Mouse (Mus musculus) gastrocnemius, postnatal 14 days (tissue): ENCODE measurements at regions not wholly inside any gene's neighbourhood (a gene's known extent, or its start where the extent isn't known, plus 50 kb on each side); places are given as distances from the start of the nearest gene placed in this dataset.
"Not testable (repeated sequence)": the region's sequence is repeated elsewhere in the genome, so short reads cannot be mapped to it uniquely, and the experiment has no call there.

Source experiments
- DNase-seq: peaks from one replicate; pipeline ENCODE4 v3.0.0; 2021; ENCODE audit warnings: mixed read lengths
- intact Hi-C: fragments of 180-260 bp; cut with DNase I; formaldehyde crosslinking; loops from one replicate; pipeline ENCODE4 v1.15.1; 2025; ENCODE audit warnings: low total_unique reads

DNA sequence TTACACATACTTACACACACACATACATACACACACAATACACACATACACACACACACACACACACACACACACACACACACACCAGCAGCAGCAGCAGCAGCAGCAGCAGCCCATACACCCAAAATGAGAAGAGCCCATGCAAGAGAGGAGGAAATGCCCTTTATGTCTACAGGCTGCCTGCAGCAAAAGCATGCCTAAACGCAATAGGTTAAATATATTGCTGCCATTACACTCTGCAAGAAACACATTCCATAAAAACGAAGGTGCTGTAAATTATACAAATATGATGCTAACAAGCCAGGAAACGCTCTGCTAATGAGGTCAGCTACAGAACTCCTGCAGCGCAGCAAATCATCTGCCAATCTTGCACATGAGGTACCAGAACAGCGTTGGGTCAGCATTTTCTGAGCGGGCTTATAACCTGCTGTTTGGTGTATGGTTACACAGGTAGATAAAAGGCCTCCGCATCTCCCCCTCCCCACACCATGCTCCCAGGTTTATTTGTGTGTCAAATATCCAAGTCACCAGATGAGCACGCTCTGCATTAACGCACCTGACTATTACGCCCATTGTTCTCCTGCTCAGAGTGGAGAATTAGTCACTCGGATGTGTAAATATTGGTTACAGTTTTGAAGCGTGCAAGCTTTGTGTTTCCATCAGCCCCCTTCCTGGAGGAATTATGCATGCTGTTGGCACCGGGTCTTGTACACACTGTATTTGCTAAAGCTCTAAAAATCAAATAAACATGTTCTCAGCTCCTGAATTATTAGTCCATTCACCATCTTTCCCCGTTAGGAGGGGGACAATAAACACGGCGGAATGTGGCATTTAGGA, 214.0 kb upstream of the Zfp703 start:
- intact Hi-C loops: no loop called here
- no peak for DNase-seq

DNA sequence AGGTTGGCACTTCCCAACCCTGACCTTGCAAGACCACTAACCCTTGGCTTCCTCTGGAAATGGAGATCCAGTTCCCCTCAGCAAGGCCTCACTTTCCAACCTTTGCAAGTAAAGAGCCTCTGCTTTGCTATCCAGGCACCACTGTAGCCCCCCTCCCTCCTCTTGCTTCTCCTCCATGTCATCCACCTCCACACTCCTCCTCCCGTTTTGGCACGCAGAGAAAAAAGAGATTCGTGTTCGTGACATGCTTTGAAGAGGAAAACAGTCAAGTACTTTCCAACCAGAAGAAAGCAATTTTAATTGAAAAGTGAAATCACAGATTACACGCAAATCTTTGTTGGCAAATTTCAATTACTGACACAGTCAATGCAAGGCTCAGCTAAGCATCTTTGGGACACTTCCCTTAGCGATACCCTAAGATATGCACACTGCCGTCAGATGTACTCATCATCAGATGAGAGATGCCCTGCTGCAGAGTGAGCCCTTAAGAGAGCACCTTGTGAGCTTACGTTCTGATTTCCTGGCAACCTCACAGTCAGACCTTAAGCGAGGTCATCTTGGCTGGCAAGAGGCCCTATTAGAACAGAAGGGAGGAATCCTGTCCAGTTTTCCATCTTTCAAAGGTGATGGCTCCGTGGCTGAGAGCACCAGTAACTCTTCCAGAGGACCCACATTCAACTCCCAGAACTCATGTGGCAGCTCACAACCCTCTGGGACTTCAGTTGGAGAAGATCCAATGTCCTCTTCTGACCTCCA, 208.5 kb upstream of the Zfp703 start:
- no peak for DNase-seq
- intact Hi-C loops: no loop called here

DNA sequence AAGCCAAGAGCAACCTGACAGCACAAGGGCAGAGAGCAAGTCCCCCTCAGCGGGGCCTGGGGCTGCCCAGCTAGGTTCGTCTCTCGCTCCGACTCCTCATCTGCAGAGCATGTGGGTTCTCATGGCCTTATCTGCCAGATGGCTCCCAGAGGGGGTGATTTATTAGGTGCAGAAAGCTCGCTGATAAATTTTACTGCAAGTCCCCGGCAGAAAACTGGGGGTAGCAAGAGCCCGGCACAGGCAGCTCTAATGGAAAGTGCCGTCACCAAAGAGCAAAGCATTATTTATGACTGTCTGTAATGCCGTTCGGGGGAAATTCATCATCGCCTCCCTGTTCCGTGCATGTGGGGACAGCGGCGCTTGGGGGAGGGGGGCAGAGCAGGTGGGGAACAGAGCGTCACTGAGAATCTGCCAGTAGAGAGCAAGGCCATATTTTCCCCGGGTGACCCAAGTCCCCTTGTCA, 206.7 kb upstream of the Zfp703 start:
- peak; percentile 21 for DNase-seq
- intact Hi-C loops: no loop called here

DNA sequence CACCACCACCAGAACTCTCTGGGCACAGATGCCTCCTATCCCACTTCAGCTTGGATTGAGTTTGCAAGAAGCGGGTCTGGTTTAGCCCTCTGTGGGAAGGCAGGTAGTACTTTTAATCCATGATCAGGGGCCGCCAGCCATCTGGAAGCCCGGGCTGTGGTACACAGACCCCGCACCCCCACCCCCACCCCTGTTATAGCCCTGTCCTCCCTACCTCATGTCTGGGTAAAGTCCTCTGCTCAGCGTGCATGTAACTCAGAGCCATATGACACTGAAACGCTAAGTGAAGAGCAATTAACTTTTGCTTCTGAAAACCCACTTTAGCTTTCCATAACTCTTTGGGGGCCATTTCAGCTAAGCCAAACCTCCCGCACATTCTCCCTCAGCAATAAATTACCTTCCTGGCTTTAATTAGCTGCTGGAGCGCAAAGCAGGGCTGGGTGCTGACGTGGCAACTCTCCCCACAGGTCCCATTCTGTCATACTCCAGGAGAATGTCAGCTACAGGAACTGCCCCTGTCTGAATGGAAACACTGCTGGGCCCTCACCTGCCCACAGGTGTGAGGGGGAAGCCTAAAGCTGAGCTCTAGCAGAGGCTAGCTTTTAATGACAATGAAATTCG, 198.1 kb upstream of the Zfp703 start:
- intact Hi-C loops: no loop called here
- no peak for DNase-seq

DNA sequence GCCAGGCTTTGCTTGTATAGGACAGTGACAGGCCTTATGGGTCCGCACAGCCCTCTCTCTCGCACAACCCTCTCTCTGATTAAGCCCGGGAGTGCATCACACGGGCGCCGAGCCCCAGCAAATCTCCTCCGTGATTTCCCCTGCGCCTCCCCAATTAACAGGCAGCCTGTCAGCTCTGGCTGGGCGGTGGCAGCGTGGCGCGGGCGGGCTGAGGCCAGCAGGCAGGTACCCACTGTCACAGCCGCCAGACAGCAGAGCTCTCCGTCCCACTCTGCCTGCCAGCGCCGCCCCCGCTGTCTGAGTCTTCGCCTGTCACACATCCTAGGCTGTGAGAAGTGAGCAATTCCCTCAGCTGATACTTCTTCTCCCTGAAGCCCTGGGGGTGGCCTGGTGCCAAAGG, 196.6 kb upstream of the Zfp703 start:
- no peak for DNase-seq
- intact Hi-C loops: no loop called here

DNA sequence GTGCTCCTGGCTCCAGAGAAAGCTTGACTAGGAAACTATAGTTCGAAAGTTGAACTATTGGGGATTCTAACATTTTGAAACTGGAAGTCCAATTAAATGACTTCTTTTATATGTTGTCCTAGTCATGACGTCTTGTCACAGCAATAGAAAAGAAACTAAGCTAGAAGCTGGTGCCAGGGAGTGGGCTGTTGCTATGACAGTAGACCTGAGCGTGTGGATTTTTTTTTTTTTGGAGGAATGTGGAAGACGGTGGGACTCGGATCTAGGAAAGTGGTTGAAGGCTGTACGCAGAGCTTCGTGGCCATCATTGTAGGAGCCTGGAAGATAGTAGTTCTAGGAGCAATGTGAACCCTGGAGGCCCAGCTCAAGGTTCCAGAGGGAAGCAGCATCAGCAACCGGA, 194.2 kb upstream of the Zfp703 start:
- DNase-seq, intact Hi-C loops: not testable (repeated sequence)

DNA sequence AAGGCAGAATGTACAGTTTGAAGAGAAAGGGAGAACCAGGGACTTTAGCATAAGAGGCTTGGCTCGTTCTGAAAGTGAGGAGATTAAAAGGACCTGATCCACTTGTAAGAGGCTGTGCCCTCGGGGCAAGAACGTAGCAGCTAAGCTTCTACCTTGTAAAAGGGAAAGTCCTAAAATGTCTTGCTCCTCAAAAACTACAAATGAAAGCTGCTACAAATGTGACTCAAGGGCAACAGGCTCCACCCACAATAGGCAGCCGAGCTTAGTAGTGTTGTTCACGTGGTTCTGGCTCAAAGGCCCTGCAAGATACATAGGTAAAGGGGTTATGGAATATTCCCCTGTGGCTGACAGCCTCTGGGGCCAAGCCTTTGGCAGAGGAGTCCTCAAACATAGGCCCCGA, 192.7 kb upstream of the Zfp703 start:
- intact Hi-C loops: no loop called here
- DNase-seq: no peak

DNA sequence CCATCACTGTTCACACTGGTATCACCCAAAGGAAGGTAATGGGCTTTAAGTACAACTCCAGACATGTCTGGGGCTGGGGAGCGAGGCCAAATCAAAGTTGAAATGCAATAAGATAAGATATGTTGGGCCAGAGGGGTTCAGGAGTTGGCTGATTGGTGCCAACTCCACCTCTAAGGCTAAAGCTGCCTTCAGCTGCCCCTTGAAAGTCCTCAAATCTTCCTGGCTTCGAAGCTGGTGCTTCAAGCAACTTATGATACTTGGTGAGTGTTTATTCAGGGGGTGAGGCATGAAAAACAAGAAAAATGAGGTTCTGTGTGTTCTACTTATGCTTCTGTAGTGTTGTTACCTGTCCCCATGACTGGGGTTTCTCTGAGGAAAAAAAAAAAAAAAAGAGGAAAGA, 185.3 kb upstream of the Zfp703 start:
- intact Hi-C loops: no loop called here
- no peak for DNase-seq

DNA sequence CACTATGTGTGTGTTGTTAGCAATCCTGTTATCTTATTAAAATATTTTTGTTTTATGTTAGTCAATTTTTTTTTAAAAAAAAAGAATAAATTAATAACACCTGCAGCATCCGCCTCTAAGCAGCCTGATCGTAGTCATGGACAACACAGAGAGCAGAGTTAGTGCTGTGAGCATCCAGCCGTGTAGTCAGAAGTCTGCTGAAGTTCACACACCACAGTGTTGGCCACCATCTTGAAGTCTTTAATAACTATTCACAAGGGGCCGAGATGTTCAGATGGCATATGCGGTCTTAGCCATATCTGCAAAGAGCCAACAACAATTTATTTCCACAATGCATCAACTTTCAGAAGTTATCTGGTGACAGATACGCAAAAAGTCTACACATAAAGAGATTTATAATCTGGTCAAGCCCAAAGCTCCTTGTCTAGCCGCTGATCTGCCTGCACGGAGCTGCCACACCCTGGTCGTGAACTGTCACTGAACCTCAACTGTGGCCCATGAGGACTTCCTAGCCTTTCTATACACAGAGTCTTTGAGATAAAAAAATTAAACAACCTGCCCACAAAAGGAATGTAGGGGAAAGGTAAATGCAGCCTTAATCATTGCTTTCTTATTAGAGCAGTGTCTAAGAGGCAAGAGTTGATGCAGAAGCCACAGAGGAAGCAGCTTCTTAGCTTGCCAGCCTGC, 183.4 kb upstream of the Zfp703 start:
- intact Hi-C loops: no loop called here
- DNase-seq: no peak

DNA sequence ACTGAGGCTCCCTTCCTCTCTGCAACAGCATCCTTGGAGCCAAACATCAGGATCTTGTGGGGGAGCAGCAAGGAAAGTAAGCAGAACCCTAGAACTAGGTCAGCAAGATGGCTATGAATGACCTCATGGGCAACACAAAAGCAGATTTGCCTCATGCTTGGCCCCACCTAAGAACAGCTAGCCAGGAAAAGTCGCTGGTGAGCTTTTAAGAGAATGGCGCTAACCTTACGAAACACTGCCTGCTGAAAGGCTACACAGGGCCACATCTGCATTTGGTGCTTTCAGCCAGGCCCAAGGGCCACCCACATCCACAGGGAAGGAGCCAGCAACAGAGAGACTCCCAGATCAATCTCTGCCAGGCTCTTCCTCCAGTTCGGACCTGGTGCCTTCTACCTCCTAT, 182.7 kb upstream of the Zfp703 start:
- intact Hi-C loops: no loop called here
- no peak for DNase-seq

DNA sequence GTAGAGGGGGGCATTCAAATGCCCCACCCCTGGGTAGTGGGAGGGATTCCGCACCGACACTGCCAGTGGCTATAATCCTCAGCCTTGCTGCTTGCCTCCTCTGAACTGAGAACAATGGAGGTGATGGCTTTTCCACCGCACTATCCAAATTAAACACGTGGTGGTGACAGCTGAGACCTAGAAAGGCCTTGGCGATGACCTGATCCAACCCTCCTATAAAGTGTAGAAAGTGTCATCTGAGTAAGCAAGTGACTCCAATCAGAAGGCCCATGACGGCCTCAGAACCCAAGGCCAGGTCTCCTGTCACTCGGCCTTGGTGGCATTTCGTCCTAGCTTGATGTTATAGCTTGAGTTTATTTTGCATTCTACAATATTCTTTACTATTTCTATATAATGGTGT, 181.5 kb upstream of the Zfp703 start:
- intact Hi-C loops: no loop called here
- no peak for DNase-seq

DNA sequence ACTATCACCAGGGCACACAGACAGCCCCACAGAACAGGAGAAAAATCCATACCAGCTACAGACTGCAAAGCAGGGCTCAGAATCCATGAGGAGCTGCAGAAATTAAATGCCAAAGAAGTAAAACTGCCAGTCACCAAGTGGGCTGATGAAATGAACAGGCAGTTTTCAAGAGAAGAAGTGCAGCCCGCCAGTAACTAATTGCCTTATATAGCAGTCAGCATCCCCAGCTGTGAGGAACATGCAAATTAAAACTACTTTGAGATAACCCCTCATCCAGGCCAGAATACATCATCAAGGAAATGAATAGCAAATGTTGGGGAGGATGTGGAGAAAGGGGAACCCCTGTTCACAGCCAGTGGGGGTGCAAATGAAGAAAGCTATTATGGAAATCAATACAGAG, 177.3 kb upstream of the Zfp703 start:
- no peak for DNase-seq
- intact Hi-C loops: no loop called here

DNA sequence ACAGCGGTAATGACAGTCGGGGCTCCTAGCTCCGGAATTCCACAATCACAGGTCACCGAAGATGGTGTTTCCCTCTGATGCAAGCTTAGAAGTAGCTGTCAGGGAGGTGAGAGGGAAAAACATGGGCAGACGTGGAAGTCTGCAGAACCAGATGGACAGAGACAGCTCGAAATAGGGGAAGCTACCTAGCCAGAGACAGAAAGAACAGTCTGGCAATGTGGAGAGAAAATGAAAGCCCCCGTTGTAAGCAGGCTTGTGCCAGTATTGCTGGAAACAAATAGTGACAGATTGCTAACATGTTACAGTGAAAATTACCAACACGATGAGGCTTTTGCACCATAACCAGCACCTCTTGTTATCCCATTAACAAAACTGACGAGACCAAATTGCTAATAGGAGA, 173.0 kb upstream of the Zfp703 start:
- no peak for DNase-seq
- intact Hi-C loops: no loop called here

DNA sequence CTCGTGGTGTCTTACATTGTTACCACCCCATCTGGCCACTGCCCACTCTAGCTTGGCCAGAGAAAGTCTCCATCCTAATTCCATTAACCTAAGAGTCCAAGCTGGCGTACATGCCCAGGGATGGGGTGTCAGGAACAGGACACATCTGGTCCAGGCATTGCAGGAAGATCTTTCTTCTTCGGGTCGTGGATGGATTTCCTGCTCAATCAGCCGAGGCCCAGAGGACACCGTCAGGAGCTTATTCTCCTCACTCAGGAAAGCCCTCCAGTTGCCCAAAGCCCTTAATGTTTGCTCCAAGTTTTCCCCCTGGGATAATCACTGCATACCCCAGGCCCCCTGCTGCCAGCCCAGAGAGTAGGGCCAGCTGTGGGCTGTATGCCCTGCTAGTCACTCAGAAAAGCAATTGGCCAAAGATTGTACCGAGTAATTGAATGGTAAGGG, 172.2 kb upstream of the Zfp703 start:
- no peak for DNase-seq
- intact Hi-C loops: no loop called here

DNA sequence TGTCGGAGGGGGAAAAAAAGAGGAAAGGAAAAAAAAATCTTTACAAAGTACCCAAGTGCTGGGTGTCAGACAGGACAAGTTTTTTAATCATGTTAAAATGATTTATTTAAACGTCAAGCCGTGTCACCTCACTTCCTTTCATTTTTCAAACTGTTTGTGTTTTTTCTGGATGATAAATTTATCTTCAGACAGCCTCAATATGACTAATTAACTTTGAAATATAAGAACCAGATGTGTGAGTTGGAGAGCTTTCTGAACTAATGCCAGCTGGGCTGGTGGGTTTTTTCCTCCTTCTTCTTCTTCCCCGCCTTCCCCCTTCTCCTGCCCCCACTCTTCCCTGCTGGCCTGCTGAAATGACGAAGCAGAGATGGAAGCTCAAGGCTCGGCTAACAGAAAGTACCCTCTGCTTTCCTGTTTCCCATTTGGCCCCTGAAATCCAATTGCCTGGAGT, 171.7 kb upstream of the Zfp703 start:
- no peak for DNase-seq
- intact Hi-C loops: no loop called here

DNA sequence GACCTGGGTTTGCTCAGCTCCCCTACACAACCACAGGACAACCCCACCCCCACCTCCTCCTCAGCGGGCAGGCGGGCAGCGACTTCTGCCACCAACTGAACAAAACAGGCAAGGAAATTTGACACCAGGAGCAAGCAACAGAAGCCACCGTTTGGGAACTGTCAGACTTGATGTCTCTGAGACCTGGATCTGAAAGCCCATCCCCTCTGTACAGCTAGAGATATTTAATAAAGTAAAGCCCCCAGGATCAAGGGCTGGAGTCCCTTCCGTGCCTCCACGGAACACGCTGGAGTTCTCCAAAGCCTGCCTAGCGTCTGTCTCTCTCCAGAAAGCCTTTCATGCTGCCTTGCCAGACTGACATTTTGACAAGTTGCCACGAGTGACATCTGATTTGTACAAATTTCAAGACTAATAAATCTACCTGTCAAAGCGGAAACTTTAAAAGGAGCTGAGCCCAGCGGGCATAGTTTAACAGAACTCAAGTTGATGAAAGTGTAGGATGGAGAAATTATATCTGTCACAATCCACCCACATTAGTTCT, 168.9 kb upstream of the Zfp703 start:
- intact Hi-C loops: no loop called here
- DNase-seq: peak; percentile 35

DNA sequence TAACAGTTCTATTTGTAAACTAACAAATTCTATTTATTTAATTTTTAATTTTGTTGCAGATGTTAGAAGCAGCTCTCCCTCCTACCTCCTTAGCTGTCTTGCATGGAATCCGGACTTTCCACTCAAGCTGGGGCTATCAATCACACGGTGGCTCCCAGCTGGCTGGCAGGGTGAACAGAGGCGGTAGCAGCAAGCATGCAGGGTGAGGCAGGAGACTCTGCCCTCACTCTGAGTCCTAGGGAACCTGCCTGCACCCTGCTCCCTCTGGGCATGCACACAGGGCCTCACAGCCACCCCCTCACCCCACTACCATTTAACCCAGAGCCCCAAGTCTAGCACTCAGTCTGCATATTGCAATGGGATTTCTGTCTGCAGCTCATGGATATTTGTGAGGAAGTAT, 168.4 kb upstream of the Zfp703 start:
- DNase-seq: peak; percentile 44
- intact Hi-C loops: no loop called here

DNA sequence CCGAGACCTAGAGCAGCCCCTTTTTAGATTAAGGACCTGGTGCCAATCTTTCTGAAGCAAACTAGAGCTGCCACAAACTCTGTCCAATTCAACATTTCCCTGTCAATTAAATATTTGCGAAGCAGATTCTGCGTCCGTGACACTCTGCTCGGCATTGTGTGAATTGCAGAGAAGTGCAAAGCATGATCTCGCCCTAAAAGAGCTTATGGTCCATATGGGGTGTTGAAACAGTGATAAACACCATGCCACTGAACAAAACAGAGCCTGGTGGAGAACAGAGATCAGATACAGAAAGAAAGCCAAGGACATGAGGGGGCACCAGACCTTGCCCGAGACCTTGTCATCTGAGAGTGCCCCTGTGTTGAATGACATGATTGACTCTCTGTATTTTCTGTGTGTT, 167.2 kb upstream of the Zfp703 start:
- intact Hi-C loops: no loop called here
- no peak for DNase-seq

DNA sequence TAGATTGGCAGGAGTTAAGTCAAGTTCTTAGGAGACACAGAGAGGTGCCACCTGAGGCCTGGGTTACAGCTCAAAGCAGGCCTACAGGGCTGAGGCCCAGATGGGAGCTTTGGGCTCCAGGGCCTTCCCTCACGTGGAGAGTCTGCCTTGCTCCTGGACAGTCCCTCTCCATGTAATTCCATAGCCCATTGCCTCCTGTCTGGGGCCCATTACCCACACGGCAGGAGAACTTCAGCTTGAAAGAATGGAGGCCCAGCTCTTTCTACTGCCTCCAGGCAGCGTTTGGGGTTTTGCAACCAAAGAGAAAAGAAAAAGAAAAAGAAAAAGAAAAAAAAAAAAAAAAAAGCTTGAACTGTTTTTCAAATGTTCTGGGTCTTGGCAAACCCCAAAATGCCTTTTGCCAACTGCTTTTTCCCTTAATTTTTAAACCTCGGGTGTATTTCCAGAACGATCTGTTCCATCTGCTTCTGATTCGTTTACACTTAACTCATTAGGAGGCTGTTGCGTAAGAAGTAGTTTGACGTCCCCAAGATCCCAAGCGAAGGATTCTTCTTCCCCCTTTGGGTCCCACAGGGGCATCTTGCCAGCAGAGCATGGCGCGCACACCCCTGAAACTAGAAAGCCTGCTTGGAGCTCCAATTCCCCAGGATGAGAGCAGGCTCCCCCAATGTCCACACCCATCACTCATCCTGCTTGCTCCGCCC, 165.4 kb upstream of the Zfp703 start:
- intact Hi-C loops: no loop called here
- DNase-seq: peak; percentile 43
